Mouse (Mus musculus) limb, embryonic 13.5 days (tissue): ENCODE data around the gene Sfta2. TPM values are rescaled to one million over a fixed set of nuclear protein-coding genes. Genes with fewer than 3 reads are reported as not detected.

ENCODE experiments used
- ATAC-seq: fragments of 200-750 bp; cut with Nextera tagmentation; 2 replicates; pipeline ENCODE4 v1.8.0; 2017; ENCODE audit warnings: low read depth, moderate number of reproducible peaks, moderate TSS enrichment; ENCODE audit not compliant: low FRiP score
- H3K27ac ChIP-seq: fragments of 300-500 bp; sonication (generic); 2 replicates; pipeline ENCODE4 v1.5.1; 2015; ENCODE audit warnings: inconsistent platforms, mild to moderate bottlenecking, moderate library complexity
- H3K27me3 ChIP-seq: fragments of 300-500 bp; sonication (generic); 2 replicates; pipeline ENCODE4 v1.6.1; 2015; ENCODE audit warnings: mild to moderate bottlenecking, inconsistent platforms
- H3K36me3 ChIP-seq: fragments of 300-500 bp; sonication (generic); 2 replicates; pipeline ENCODE4 v1.6.1; 2015; ENCODE audit warnings: inconsistent platforms, mild to moderate bottlenecking, moderate library complexity
- H3K4me1 ChIP-seq: fragments of 300-500 bp; sonication (generic); 2 replicates; pipeline ENCODE4 v1.6.1; 2015; ENCODE audit warnings: inconsistent platforms
- H3K4me2 ChIP-seq: fragments of 300-500 bp; sonication (generic); replicated peaks from 2 replicates; pipeline ENCODE4 v1.6.1; 2015; ENCODE audit warnings: inconsistent platforms, mild to moderate bottlenecking, moderate library complexity
- H3K4me3 ChIP-seq: fragments of 300-500 bp; sonication (generic); 2 replicates; pipeline ENCODE4 v1.5.1; 2015; ENCODE audit warnings: moderate library complexity, mild to moderate bottlenecking, inconsistent platforms
- H3K9ac ChIP-seq: fragments of 300-500 bp; sonication (generic); 2 replicates; pipeline ENCODE4 v1.6.1; 2015; ENCODE audit warnings: mild to moderate bottlenecking, inconsistent platforms
- H3K9me3 ChIP-seq: fragments of 300-500 bp; sonication (generic); 2 replicates; pipeline ENCODE4 v1.6.1; 2016; ENCODE audit warnings: inconsistent platforms
- WGBS: fragments of 180-500 bp; shearing (Covaris S2); methylation state at CpG from one replicate; pipeline ENCODE4 v1.1.7; 2015; 5-methylcytosine and 5-hydroxymethylcytosine counted together
- polyA plus RNA-seq: library from polyadenylated mRNA; unstranded; fragments of >200 nt; fragmentation: Nextera tagmentation; extraction: Ambion mirVana; gene quantifications from 2 replicates; pipeline ENCODE4 v1.2.1, GENCODE M21; 2015

The Sfta2 gene
- polyA plus RNA-seq, 1 experiment from 2014 or later = not detected

DNA sequence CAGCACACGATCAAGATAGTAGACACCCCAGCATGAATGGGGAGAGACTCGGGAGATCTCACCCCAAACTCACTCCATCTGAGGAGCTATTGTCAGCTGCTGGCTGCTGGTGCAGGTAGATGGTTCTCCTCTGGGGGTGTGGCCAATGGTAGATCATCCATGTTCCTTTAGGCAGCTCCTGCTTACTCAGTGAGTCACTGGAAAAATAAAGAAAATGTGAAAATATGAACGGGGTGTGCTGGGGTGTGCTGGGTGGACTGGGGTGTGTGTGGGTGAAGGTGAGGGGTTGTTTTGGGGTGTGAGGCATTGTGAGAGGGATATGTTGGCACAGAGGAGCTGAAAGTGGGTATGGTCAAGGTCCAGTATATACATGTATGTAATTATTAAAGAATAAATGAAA lies 4.0 kb upstream of the Sfta2 start:
- Histone ChIP-seq H3K27me3 (0 out of 2 replicates have a peak, but pooled peaks cover 4% of the 10 kb centered on the region), H3K9ac (no peak overlapping the region), H3K4me3 (no peak overlapping the region), H3K4me1 (no peaks in the 10 kb centered on the region), H3K4me2 (no peak overlapping the region), H3K36me3 (no peaks in the 10 kb centered on the region), H3K27ac (no peak overlapping the region), H3K9me3 (no peaks in the 10 kb centered on the region)
- 88% methylated on average over 3 of the region's 3 CpGs for WGBS
- no peak for ATAC-seq

DNA sequence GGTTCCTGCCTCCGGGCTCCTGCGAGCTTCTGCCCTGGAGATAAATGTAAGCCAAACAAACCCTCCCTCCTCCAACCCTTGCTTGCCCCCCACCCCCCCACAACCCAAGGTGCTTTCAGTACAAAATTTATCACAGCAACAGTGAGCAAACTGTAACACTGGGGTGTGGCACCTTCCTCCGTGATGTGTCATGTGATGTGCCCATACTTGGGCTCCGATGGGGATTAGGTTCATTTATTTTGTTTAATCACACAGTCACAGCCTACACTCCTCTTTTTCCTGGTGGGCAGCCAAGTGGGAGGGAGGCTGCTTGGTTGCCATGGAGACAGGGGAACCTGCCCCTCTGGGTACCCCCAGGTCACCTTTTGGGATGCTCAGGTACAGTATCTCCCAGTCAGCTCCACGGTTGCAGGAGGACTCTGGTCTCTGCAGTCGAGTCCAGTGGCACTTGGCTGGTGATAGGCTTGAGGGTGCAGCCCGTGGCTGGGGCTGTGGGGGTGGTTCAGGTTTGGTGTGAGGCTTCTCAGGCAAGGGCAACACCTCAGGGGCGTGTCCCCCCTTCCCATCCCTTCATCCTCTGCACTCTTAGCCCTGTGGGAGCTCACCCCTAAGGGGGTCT lies 496 bp downstream of the Sfta2 start:
- 57% methylated on average over 8 of the region's 8 CpGs for WGBS
- Histone ChIP-seq H3K27ac (no peak overlapping the region), H3K4me2 (no peak overlapping the region)

DNA sequence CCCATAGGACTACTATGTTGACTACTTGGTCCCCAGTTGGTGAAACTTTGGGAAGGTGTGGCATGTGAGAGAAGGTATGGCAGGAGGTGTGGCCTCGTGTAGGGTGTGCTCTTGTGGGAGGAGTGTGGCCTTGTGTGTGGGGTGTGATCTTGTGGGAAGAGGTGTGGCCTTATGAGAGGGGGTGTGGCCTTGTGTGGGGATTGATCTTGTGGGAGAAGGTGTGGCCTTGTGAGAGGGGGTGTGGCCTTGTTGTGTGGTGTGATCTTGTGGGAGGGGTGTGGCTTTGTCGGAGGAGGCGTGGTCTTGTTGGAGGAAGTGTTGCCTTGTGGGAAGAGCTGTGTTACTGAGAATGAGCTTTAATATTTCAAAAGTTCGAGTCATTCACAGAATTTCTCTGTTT lies 15.8 kb downstream of the Sfta2 start:
- Histone ChIP-seq H3K36me3 (no peaks in the 10 kb centered on the region), H3K4me1 (no peaks in the 10 kb centered on the region), H3K9ac (no peak overlapping the region), H3K27ac (no peak overlapping the region), H3K9me3 (no peaks in the 10 kb centered on the region), H3K27me3 (no peaks in the 10 kb centered on the region), H3K4me3 (no peak overlapping the region), H3K4me2 (no peak overlapping the region)
- no peak for ATAC-seq
- 67% methylated on average over 4 of the region's 4 CpGs for WGBS

More for the DNA sequence above, 496 bp downstream of the Sfta2 start:
- H3K36me3 ChIP-seq = no peaks in the 10 kb centered on the region
- H3K9ac ChIP-seq = no peak overlapping the region
- no peak overlapping the region for H3K4me3 ChIP-seq
- ATAC-seq = no peak
- H3K27me3 ChIP-seq = 0 out of 2 replicates have a peak, but pooled peaks cover 4% of the 10 kb centered on the region
- no peaks in the 10 kb centered on the region for H3K4me1 ChIP-seq
- H3K9me3 ChIP-seq = no peaks in the 10 kb centered on the region; the same call in 1 of the 2 replicates

DNA sequence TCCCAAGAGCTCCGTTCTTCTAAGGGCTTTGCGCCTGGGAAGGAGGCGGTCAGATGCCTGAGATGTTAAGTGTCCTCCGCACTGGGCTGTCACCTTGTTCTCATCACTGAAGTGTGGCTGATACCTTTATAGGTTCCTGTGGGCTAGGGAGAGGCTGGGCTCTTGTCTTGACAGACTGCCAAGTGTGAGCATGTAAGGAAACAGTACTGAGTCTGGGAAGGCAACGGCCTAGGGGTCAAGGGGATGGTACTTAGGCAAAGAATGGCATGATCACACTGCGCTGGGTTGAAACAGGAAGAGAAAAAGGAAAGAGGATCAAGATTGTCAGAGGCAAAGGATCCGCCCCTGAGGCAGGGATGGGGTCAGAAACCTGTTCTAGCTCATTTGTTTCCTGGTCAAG lies 25.2 kb downstream of the Sfta2 start, which contains the start of gene Gm9573:
Gene Gm9573 (minus strand): TSS at position 101 of the 400 bp plus-strand sequence.
- Histone ChIP-seq H3K4me3 (no peak within 1 kb of the TSS), H3K9me3 (no peaks in the 10 kb centered on the region), H3K4me1 (no peaks in the 10 kb centered on the region), H3K9ac (no peak within 1 kb of the TSS), H3K27me3 (no peaks in the 10 kb centered on the region), H3K36me3 (no peaks in the 10 kb centered on the region), H3K4me2 (no peak within 1 kb of the TSS), H3K27ac (no peak within 1 kb of the TSS)
- WGBS = 78% methylated on average over 7 of the region's 7 CpGs
- no peak for ATAC-seq

DNA sequence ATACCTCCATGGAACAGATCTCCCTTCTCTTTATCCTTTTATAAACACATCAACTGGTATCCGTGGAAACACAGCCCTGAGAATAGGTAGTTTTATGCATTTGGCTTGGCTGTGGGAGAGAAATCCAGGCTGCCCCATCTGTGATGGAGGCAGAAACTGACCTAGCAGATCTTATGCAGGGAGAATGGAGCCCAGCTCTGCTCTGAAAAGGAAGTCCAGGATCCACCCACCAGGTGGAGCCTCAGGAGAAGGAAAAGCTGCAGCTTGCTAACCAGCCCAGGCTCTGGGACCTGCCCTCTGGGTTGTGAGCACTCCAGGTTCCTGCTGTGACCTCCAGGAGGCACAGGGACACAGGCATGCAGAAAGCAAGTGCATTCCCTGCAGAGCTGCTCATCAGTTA lies 32.6 kb downstream of the Sfta2 start:
- Histone ChIP-seq H3K4me3 (no peak overlapping the region), H3K4me2 (no peak overlapping the region), H3K27ac (no peak overlapping the region), H3K27me3 (peaks cover 7% of the 10 kb centered on the region; the same call in 1 of the 2 replicates), H3K36me3 (no peaks in the 10 kb centered on the region), H3K4me1 (peaks cover 10% of the 10 kb centered on the region; the same call in 1 of the 2 replicates), H3K9me3 (no peaks in the 10 kb centered on the region), H3K9ac (no peak overlapping the region)
- ATAC-seq = no peak
- 21% methylated on average over 1 of the region's 1 CpGs for WGBS

DNA sequence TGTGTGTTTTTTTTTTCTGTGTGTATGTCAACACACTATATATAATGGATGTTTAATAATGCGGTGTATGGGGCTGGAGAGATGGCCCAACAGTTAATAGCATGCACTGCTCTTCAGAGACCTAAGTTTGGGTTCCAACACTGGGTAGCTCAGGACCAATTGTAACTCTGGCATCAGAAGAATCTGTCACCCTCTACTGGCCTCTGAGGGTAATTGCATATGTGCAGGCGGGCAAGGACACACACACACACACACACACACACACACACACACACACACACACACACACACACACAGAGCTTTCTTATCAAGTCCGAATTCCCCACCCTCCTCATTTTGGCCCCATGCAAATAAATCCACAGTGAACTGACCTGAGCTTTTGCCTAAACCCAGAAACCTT lies 33.9 kb downstream of the Sfta2 start:
- Histone ChIP-seq H3K4me1 (peaks cover 10% of the 10 kb centered on the region; the same call in 1 of the 2 replicates), H3K9me3 (no peaks in the 10 kb centered on the region), H3K27me3 (peaks cover 7% of the 10 kb centered on the region; the same call in 1 of the 2 replicates), H3K4me2 (no peak overlapping the region), H3K4me3 (no peak overlapping the region), H3K27ac (no peak overlapping the region), H3K9ac (no peak overlapping the region), H3K36me3 (no peaks in the 10 kb centered on the region)
- ATAC-seq = no peak
- WGBS = 96% methylated on average over 2 of the region's 3 CpGs

DNA sequence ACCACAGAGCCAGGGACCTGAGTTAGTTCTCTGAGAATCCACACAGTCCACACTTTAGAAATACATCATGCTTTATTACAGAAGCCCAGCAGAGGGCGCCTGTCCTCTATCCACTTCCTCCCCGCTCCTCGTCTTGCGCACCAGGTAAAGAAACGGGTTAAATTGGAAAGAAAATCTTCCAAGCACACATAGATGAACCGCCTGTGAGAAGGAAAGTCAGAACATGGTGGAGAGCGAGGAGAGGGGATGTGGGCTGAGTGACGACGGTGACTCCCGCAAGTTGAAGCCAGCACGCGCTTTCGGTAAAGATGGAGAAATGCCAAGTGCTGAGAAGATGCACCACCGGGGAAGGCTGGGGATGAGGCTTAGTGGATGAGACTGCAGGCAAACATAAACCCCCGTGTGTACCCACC lies 34.4 kb downstream of the Sfta2 start:
- peak; percentile 34; the same call in 1 of the 2 replicates for ATAC-seq
- Histone ChIP-seq H3K36me3 (no peaks in the 10 kb centered on the region), H3K9ac (0 out of 2 replicates have a peak overlapping the region, but pooled peaks have one; percentile 50), H3K4me2 (peak overlapping the region; percentile 69), H3K4me3 (peak overlapping the region; percentile 44), H3K27ac (no peak overlapping the region), H3K27me3 (peaks cover 7% of the 10 kb centered on the region; the same call in 1 of the 2 replicates), H3K9me3 (no peaks in the 10 kb centered on the region), H3K4me1 (peaks cover 10% of the 10 kb centered on the region; the same call in 1 of the 2 replicates)
- 1% methylated on average over 15 of the region's 15 CpGs for WGBS

GRCm38 (mm10) chr17:35636363-35636762 lies 35.0 kb downstream of the Sfta2 start:
- H3K36me3 ChIP-seq = no peaks in the 10 kb centered on the region
- H3K4me3 ChIP-seq = peak overlapping the region; percentile 44; the same call in 1 of the 2 replicates
- H3K4me1 ChIP-seq = peaks cover 10% of the 10 kb centered on the region; the same call in 1 of the 2 replicates
- no peak overlapping the region for H3K27ac ChIP-seq
- WGBS = 45% methylated on average over 5 of the region's 5 CpGs
- peak overlapping the region; percentile 69 for H3K4me2 ChIP-seq
- peaks cover 7% of the 10 kb centered on the region; the same call in 1 of the 2 replicates for H3K27me3 ChIP-seq
- no peak for ATAC-seq
- no peaks in the 10 kb centered on the region for H3K9me3 ChIP-seq
- H3K9ac ChIP-seq = no peak overlapping the region

DNA sequence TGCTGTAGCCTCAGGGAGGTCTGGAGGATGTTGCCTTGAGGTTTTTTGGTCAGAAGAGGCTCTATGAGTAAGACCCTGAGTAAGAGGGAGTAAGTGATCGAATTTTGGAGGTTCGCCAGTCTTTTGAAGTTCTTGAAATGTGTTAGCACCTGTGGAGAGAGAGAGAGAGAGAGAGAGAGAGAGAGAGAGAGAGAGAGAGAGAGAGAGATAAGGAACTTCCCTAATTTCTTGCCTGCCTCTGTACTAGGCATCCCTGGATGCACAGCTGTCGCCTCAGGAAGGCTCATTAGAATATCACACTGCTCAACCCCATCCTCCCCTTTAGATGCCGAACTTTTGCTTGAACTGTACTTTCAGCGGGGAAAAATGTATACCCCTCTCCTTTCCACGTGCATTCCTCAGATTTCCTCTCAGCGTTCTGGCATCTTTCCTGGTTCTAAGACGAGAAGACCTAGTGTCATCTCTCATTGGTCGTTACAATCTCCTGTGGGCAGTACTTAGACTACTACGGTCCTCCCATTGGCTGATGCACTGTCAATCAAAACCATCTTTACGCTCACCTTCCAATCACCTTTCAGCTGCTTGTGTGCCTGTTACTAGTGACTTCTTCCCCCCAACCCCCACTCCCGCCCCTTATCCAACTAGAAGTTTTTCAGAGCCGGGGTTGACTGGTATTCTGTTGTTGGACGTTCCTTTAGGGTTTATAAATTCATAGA lies 37.3 kb downstream of the Sfta2 start:
- no peak overlapping the region for H3K9ac ChIP-seq

DNA sequence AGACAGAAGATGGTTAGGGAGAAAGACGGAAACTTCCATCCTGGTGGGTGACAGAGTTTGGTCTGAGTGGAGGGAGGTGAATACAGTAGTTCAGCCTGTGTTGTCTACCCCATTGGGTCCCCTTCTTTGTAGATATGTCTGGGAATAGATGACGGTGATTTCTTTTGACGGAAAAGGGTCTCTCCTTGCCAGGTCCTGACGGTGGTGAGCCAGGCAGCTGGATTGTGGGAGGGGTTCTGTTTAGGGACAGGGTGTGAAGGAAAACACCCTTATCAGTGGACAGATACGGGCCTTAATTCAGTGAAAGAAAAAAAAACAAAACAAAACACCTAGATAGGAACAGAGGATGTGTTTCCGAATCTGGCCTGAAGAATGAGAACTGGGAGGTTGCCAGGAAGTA lies 38.0 kb downstream of the Sfta2 start:
- Histone ChIP-seq H3K27me3 (peaks cover 17% of the 10 kb centered on the region), H3K4me2 (peak overlapping the region; percentile 50), H3K4me1 (peaks cover 10% of the 10 kb centered on the region; the same call in 1 of the 2 replicates), H3K27ac (no peak overlapping the region), H3K9ac (no peak overlapping the region), H3K36me3 (no peaks in the 10 kb centered on the region), H3K9me3 (no peaks in the 10 kb centered on the region), H3K4me3 (no peak overlapping the region)
- WGBS = 77% methylated on average over 6 of the region's 6 CpGs
- ATAC-seq = no peak

More for the DNA sequence above, 37.3 kb downstream of the Sfta2 start:
- Histone ChIP-seq H3K36me3 (no peaks in the 10 kb centered on the region), H3K9me3 (no peaks in the 10 kb centered on the region), H3K27ac (peak overlapping the region; percentile 33; the same call in 1 of the 2 replicates), H3K27me3 (peaks cover 12% of the 10 kb centered on the region), H3K4me3 (no peak overlapping the region), H3K4me1 (peaks cover 10% of the 10 kb centered on the region; the same call in 1 of the 2 replicates), H3K4me2 (peak overlapping the region; percentile 50)
- 23% methylated on average over 14 of the region's 14 CpGs for WGBS
- peak; percentile 90 for ATAC-seq

- Histone ChIP-seq H3K4me3 (no peak within 1 kb of the TSS), H3K36me3 (no peaks in the 10 kb centered on the region), H3K4me2 (no peak within 1 kb of the TSS), H3K27me3 (peaks cover 10% of the 10 kb centered on the region), H3K9ac (no peak within 1 kb of the TSS), H3K27ac (no peak within 1 kb of the TSS), H3K9me3 (no peaks in the 10 kb centered on the region), H3K4me1 (peaks cover under 1% of the 10 kb centered on the region; the same call in 1 of the 2 replicates)
- no peak for ATAC-seq
- WGBS = 73% methylated on average over 13 of the region's 13 CpGs
These were observed 42.4 kb downstream of the Sfta2 start, which contains the start of gene Mucl3 for GRCm38 (mm10) chr17:35643609-35644236. Gene Mucl3, minus strand, starts transcription at chr17:35643695.

DNA sequence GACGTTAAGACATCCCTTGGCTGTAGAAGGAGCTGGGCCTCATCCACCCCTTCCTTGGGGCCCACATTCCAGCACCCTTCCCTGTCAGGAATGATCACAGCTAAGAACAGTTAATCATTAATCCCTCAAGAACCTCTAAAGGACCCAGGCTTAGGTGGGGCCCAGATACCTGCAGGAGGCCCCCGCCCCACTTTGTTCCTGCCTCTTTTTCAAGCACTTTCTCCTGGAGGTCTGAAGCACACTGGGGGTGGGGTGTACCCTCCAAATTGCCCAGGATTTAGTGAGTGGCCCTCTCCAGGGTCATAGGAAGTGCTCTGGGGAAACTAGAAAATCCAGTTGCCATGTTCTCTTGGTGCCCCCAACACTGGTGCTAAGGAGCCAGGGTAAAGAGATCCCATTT lies 48.1 kb downstream of the Sfta2 start:
- 65% methylated on average over 2 of the region's 2 CpGs for WGBS
- ATAC-seq = no peak
- peaks cover under 1% of the 10 kb centered on the region; the same call in 1 of the 2 replicates for H3K36me3 ChIP-seq
- H3K9me3 ChIP-seq = no peaks in the 10 kb centered on the region
- no peak overlapping the region; the same call in 1 of the 2 replicates for H3K9ac ChIP-seq
- H3K27ac ChIP-seq = no peak overlapping the region
- H3K4me3 ChIP-seq = no peak overlapping the region
- no peaks in the 10 kb centered on the region for H3K27me3 ChIP-seq
- H3K4me1 ChIP-seq = no peaks in the 10 kb centered on the region
- H3K4me2 ChIP-seq = no peak overlapping the region
